Mouse (Mus musculus): Measurements from ENCODE around the gene Cwc15. TPM values are rescaled to one million over a fixed set of nuclear protein-coding genes. Genes with fewer than 3 reads are reported as not detected.
A peak's percentile ranks its signal among the peaks of the same experiment; 100 is the strongest.
"Not testable (repeated sequence)": the region's sequence is repeated elsewhere in the genome, so short reads cannot be mapped to it uniquely, and the experiment has no call there.

Cwc15 gene
- polyA plus RNA-seq (2012; ENCODE audit: insufficient read depth, insufficient read length, low replicate concordance, missing spikeins) = not detected in 2 replicates

GRCm38 (mm10) chr9:14500023-14500915, at the start of gene Cwc15, which contains the start of gene Kdm4d:
Cwc15 (plus strand) TSS chr9:14500617.
Kdm4d (minus strand) TSS chr9:14500482.
- TF ChIP-seq POLR2A (IDR thresholded peaks at IDR 0.05; ENCODE audit: insufficient read depth, low read depth, low read length) = peak; percentile 67
- TF ChIP-seq CTCF (IDR thresholded peaks at IDR 0.05; ENCODE audit: insufficient read depth, low read depth, low read length) = no peak
- Histone ChIP-seq H3K4me1 (ENCODE audit: control insufficient read depth, insufficient read depth, low read length) (peaks cover 2% of the 10 kb centered on the region; the same call in 1 of the 2 replicates), H3K27ac (ENCODE audit: insufficient read depth, low read depth, low read length) (peak within 1 kb of the TSS; percentile 28; the same call in 1 of the 2 replicates), H3K4me3 (ENCODE audit: insufficient read depth, low read depth, low read length) (peak within 1 kb of the TSS; percentile 93)
- WGBS = under 1% methylated on average over 59 of the region's 59 CpGs

GRCm38 (mm10) chr9:14451120-14451519, 49.3 kb upstream of the Cwc15 start:
- H3K4me3 ChIP-seq (ENCODE audit: insufficient read depth, low read depth, low read length); H3K27ac ChIP-seq (ENCODE audit: insufficient read depth, low read depth, low read length); H3K4me1 ChIP-seq (ENCODE audit: control insufficient read depth, insufficient read depth, low read length): not testable (repeated sequence)
- WGBS = 69% methylated on average over 8 of the region's 8 CpGs

DNA sequence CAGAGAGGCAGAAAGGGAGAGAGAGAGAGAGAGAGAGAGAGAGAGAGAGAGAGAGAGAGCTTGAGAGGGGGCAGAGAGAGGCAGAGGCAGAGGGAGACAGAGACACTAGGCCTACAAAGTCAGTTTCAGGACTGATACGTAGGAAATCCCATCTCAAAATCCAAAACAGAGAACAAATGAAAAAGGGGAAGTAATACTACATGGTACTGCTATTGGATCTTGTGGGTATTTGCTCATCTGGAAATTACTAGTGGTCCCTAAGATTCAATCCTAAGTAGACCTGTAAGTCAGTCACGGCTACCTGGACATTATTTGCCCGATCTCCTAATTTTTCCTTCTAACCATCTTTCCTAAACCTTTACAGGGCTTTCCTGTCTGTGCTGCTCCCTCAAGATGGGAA, 44.1 kb upstream of the Cwc15 start:
- no peak overlapping the region for H3K27ac ChIP-seq (ENCODE audit: insufficient read depth, low read depth, low read length)
- TF ChIP-seq POLR2A (IDR thresholded peaks at IDR 0.05; ENCODE audit: insufficient read depth, low read depth, low read length) (no peak), CTCF (IDR thresholded peaks at IDR 0.05; ENCODE audit: insufficient read depth, low read depth, low read length) (no peak)
- no peak overlapping the region for H3K4me3 ChIP-seq (ENCODE audit: insufficient read depth, low read depth, low read length)
- H3K4me1 ChIP-seq (ENCODE audit: control insufficient read depth, insufficient read depth, low read length) = no peaks in the 10 kb centered on the region
- WGBS = 86% methylated on average over 3 of the region's 3 CpGs

DNA sequence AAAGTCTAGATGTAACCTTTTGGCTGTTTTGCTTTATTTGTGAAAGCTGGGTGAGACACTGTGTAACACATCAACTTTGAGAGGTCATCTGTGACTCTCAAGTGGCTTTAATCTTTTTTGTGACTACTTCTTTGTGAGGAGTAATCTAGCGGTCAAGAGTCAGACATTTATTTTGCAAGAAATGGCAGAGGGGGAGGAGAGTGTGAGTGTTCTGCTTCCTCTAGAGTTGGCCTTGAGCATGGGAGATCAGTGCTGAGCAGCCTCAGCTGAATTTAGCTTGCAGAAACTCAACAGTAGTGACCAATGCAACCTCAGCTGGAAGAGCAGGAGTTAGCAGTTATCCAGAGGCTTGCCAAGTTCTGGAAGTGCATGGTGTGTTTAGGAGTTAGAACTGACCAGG, 37.9 kb upstream of the Cwc15 start:
- not testable (repeated sequence) for H3K4me3 ChIP-seq (ENCODE audit: insufficient read depth, low read depth, low read length); H3K27ac ChIP-seq (ENCODE audit: insufficient read depth, low read depth, low read length); H3K4me1 ChIP-seq (ENCODE audit: control insufficient read depth, insufficient read depth, low read length)
- 89% methylated on average over 1 of the region's 1 CpGs for WGBS

DNA sequence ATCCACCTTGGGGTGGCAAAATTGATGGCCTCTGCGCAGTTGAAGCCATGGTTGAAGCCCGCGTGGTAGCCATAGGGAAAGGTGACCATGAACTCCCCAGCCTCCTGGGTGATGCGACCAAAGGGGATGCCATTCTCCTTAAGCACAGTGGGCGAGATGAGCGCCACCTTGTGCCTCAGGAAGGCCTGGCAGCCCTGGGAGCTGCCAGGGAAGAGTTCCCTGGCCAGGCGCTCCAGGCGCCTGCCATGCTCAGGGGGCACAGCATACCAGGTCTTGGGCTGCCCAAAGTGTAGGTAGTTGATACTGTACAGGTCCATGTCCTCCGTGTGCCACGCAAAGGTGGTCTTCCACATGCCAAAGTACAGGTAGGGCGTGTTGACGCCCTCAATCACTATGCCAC, 36.7 kb upstream of the Cwc15 start:
- H3K4me1 ChIP-seq (ENCODE audit: control insufficient read depth, insufficient read depth, low read length); H3K27ac ChIP-seq (ENCODE audit: insufficient read depth, low read depth, low read length); H3K4me3 ChIP-seq (ENCODE audit: insufficient read depth, low read depth, low read length): not testable (repeated sequence)
- 86% methylated on average over 12 of the region's 12 CpGs for WGBS

GRCm38 (mm10) chr9:14498896-14499705, 1.3 kb upstream of the Cwc15 start:
- H3K4me3 ChIP-seq (ENCODE audit: insufficient read depth, low read depth, low read length) = peak overlapping the region; percentile 83
- H3K27ac ChIP-seq (ENCODE audit: insufficient read depth, low read depth, low read length) = no peak overlapping the region
- peaks cover 2% of the 10 kb centered on the region; the same call in 1 of the 2 replicates for H3K4me1 ChIP-seq (ENCODE audit: control insufficient read depth, insufficient read depth, low read length)
- no peak for TF ChIP-seq CTCF (IDR thresholded peaks at IDR 0.05; ENCODE audit: insufficient read depth, low read depth, low read length)
- WGBS = 76% methylated on average over 4 of the region's 4 CpGs

DNA sequence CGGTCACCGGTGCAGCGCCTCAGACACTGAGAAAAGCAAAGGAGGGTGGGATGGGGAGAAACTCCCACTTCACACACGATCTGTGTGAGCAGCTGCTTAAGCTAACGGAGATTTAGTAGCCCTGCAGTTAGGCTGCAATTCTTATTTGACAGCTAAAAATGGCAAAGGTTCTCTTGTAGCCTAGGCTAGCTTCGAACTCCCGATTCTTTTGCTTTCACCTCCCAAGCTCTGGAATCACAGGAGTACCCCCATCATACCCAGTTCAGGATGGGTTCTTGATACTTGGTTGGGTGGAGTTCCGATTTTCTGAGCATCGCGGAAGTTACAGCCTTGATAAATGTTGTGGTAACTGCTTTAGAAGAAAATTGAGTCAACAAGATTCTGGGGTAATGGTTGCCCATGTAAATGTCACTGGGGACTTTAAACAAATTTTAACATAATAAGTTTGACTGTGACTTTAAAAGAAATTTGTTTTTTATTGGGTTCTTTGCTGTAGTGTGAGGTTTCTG, 553 bp downstream of the Cwc15 start:
- peak overlapping the region; percentile 93 for H3K4me3 ChIP-seq (ENCODE audit: insufficient read depth, low read depth, low read length)
- H3K27ac ChIP-seq (ENCODE audit: insufficient read depth, low read depth, low read length) = 0 out of 2 replicates have a peak overlapping the region, but pooled peaks have one; percentile 1
- peaks cover 2% of the 10 kb centered on the region; the same call in 1 of the 2 replicates for H3K4me1 ChIP-seq (ENCODE audit: control insufficient read depth, insufficient read depth, low read length)
- no peak for TF ChIP-seq POLR2A (IDR thresholded peaks at IDR 0.05; ENCODE audit: insufficient read depth, low read depth, low read length)
- no peak for TF ChIP-seq CTCF (IDR thresholded peaks at IDR 0.05; ENCODE audit: insufficient read depth, low read depth, low read length)
- 4% methylated on average over 10 of the region's 10 CpGs for WGBS

DNA sequence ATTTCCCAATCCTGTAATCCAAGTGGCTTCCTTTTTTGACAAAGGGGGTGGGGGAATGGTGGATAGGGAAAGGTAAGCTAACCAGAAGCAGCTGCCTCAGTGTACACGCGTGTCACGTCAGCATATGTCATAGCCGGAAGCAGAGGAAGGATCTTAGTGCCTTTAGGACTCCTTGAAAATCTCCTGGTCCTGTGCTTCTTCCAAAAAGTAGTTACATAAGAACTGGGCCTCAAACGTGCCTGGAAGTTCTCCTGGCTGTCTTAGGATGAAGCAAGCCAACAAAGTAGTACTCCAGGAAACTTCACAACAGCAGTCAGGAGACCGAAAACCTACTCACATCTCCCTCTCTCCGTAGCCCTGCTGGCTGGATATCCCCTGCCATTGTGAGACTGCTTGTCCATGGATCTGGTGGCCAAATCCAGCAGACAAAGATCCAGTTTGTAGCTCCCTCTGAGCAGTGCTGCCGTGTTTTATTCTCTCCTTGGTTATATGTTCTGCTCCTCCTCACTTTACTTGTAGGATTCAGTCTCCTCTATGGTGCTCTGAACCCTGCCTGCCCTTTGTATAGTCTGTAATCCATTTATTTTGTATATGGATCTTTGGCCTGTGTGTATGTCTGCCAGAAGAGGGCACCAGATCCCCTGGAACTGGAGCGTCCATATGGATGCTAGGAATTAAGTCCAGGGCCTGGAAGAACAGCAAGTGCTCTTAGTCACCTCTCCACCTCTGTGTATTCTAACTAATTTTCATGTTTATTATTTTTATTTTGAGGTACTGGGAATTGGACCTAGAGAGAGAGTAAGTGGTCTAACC, 12.4 kb downstream of the Cwc15 start:
- Histone ChIP-seq H3K4me1 (ENCODE audit: control insufficient read depth, insufficient read depth, low read length) (no peaks in the 10 kb centered on the region), H3K4me3 (ENCODE audit: insufficient read depth, low read depth, low read length) (no peak overlapping the region), H3K27ac (ENCODE audit: insufficient read depth, low read depth, low read length) (no peak overlapping the region)
- 68% methylated on average over 9 of the region's 9 CpGs for WGBS
- TF ChIP-seq POLR2A (IDR thresholded peaks at IDR 0.05; ENCODE audit: insufficient read depth, low read depth, low read length) (no peak), CTCF (IDR thresholded peaks at IDR 0.05; ENCODE audit: insufficient read depth, low read depth, low read length) (no peak)

Data from olfactory bulb, adult 2 months (tissue).